ENCODE assay signal across 21 mouse cellular contexts in the genomic region with DNA sequence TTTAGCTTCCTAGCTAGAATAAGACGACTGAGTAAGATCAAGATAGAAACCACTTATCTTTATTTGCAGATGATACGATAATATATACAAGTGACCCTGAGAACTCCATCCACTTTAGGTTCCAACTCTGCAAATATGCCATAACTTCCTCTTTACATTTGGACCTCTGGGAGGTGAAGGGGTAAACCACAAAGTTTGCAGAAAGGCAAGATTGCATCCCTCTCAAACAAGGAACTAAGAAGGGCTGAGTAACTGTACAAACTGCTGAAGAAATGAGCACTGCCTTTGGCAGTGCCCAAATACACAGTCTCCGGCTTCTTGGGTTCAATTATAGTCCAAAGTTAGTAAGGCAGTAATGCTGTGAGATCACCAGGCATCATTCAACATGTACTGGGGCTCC. TPM values are rescaled to one million over a fixed set of nuclear protein-coding genes. Genes with fewer than 3 reads are reported as not detected.
DNase-seq lines count a peak whose midpoint lies in the region; ATAC-seq and TF ChIP-seq lines count a peak whose summit lies in the region.
"Had no signal": no experiment of that assay in that cellular context is flagged by ENCODE, and none has a peak within 500 bp of the region (broad histone marks: within the 10 kb centered on the region; RNA-seq: fewer than 3 reads in every experiment).

No protein-coding gene starts in this region.

- no peak for TF ChIP-seq RAD21 in MEL (IDR thresholded peaks at IDR 0.05; ENCODE audit: low read depth, low read length)

- H3K79me2 ChIP-seq in MEL (ENCODE audit: control insufficient read depth, insufficient read depth, low read length, poor library complexity): no peaks in the 10 kb centered on the region

- no peaks in the 10 kb centered on the region for H3K36me3 ChIP-seq in MEL (ENCODE audit: control insufficient read depth in 1 of 2, insufficient read depth in 2 of 2, low read length in 2 of 2)
- H3K36me3 ChIP-seq: embryonic facial prominence, embryonic 12.5 days; forebrain, embryonic 12.5 days; heart, embryonic 13.5 days; hindbrain, embryonic 12.5 days; liver, embryonic 15.5 days; midbrain, embryonic 10.5 days had no signal

- ATAC-seq in granulocyte monocyte progenitor cell, adult 5-6 weeks (replicated peaks; ENCODE audit: poor library complexity, severe bottlenecking): peak; percentile 99
- ATAC-seq in neutrophil, adult 5-6 weeks (ENCODE audit: extremely low read depth, insufficient number of reproducible peaks, low FRiP score, poor library complexity, severe bottlenecking): peak; percentile 66

- no peak for TF ChIP-seq EP300 in MEL (IDR thresholded peaks at IDR 0.05; ENCODE audit: low read depth in 1 of 2, low read length in 2 of 2)

- H3K9ac ChIP-seq in MEL (ENCODE audit: control insufficient read depth, low read depth, low read length, poor library complexity, severe bottlenecking): no peak overlapping the region
- H3K9ac ChIP-seq: embryonic facial prominence, embryonic 12.5 days; forebrain, embryonic 12.5 days; heart, embryonic 13.5 days; hindbrain, embryonic 12.5 days; liver, embryonic 15.5 days had no signal

- H3K4me3 ChIP-seq in MEL (ENCODE audit: control insufficient read depth in 1 of 2, insufficient read depth in 1 of 2, low read depth in 2 of 2, low read length in 2 of 2): no peak overlapping the region
- H3K4me3 ChIP-seq: embryonic facial prominence, embryonic 12.5 days; forebrain, embryonic 12.5 days; heart, adult 2 months; heart, embryonic 13.5 days; hindbrain, embryonic 12.5 days; liver, embryonic 15.5 days; midbrain, embryonic 10.5 days had no signal

- no peaks in the 10 kb centered on the region for H3K4me1 ChIP-seq in MEL (ENCODE audit: control insufficient read depth in 1 of 2, insufficient read depth in 2 of 2, low read length in 2 of 2)
- H3K4me1 ChIP-seq: embryonic facial prominence, embryonic 12.5 days; forebrain, embryonic 12.5 days; heart, embryonic 13.5 days; hindbrain, embryonic 12.5 days; liver, embryonic 15.5 days; midbrain, embryonic 10.5 days had no signal

- no peaks in the 10 kb centered on the region for H3K9me3 ChIP-seq in MEL (replicated peaks; ENCODE audit: insufficient read depth, low read length)
- H3K9me3 ChIP-seq: embryonic facial prominence, embryonic 12.5 days; forebrain, embryonic 12.5 days; heart, embryonic 13.5 days; hindbrain, embryonic 12.5 days; liver, embryonic 15.5 days; midbrain, embryonic 10.5 days had no signal

- no peaks in the 10 kb centered on the region; a peak in 1 of 4 replicates for H3K27me3 ChIP-seq in MEL (ENCODE audit: control insufficient read depth in 1 of 2, insufficient read depth in 2 of 2, low read length in 2 of 2)
- H3K27me3 ChIP-seq: embryonic facial prominence, embryonic 12.5 days; forebrain, embryonic 12.5 days; heart, embryonic 13.5 days; hindbrain, embryonic 12.5 days; liver, embryonic 15.5 days had no signal

- no peak for TF ChIP-seq POLR2A in MEL (IDR thresholded peaks at IDR 0.05; ENCODE audit: control insufficient read depth in 1 of 2, insufficient read depth in 1 of 2, low read depth in 1 of 2, low read length in 2 of 2, poor library complexity in 1 of 2)

- DNase-seq in 416B (ENCODE audit: low read depth) (peak; percentile 31), MEL (ENCODE audit: low read depth, low spot score) (peak; percentile 17)
- no peak for DNase-seq in adrenal gland, postnatal 14 days
- DNase-seq in spleen, postnatal 4 days (ENCODE audit: low spot score in 2 of 2): no peak
- DNase-seq in layer of hippocampus, postnatal 14 days (ENCODE audit: low spot score in 2 of 2): no peak
- DNase-seq: adrenal gland, postnatal 25 days; cerebellum, adult 11-12 months; cerebellum, postnatal 10 days; gastrocnemius, postnatal 25 days; heart, adult 2 months; heart, postnatal 14 days; kidney, adult 11 months had no signal

- H3K27ac ChIP-seq in MEL (ENCODE audit: control insufficient read depth, low read depth, low read length): no peak overlapping the region
- H3K27ac ChIP-seq: embryonic facial prominence, embryonic 12.5 days; forebrain, embryonic 12.5 days; heart, adult 2 months; heart, embryonic 13.5 days; hindbrain, embryonic 12.5 days; kidney, postnatal 0 days; liver, embryonic 15.5 days; midbrain, embryonic 10.5 days had no signal

- TF ChIP-seq CTCF in MEL (IDR thresholded peaks at IDR 0.05 in 2 of 3, conservative IDR thresholded peaks at IDR 0.05 in 1 of 3; ENCODE audit: control insufficient read depth in 1 of 3, insufficient read depth in 1 of 3, low read depth in 2 of 3, low read length in 3 of 3, poor library complexity in 1 of 3, severe bottlenecking in 1 of 3): no peak

TF ChIP-seq in MEL, 35 proteins besides CTCF, POLR2A, EP300 and RAD21:
- no peak for TF ChIP-seq MAFK (IDR thresholded peaks at IDR 0.05; ENCODE audit: borderline replicate concordance, low read depth, low read length)
- no peak for TF ChIP-seq E2F4 (IDR thresholded peaks at IDR 0.05; ENCODE audit: borderline replicate concordance, low read depth, low read length)
- no peak for TF ChIP-seq KAT2A (conservative IDR thresholded peaks at IDR 0.05; ENCODE audit: low read depth, low read length)
- no peak for TF ChIP-seq SIN3A (IDR thresholded peaks at IDR 0.05; ENCODE audit: low read length)
- no peak for TF ChIP-seq MXI1 (IDR thresholded peaks at IDR 0.05; ENCODE audit: low read depth, low read length)
- no peak for TF ChIP-seq ELF1 (IDR thresholded peaks at IDR 0.05; ENCODE audit: low read depth, low read length)
- TF ChIP-seq TBP (IDR thresholded peaks at IDR 0.05; ENCODE audit: low read depth, low read length): no peak
- no peak for TF ChIP-seq RCOR1 (IDR thresholded peaks at IDR 0.05; ENCODE audit: low read depth, low read length)
- TF ChIP-seq ZNF384 (IDR thresholded peaks at IDR 0.05; ENCODE audit: low read depth, low read length): no peak
- TF ChIP-seq CHD2 (IDR thresholded peaks at IDR 0.05; ENCODE audit: low read length): no peak
- no peak for TF ChIP-seq MYC (IDR thresholded peaks at IDR 0.05; ENCODE audit: low read depth, low read length)
- TF ChIP-seq NELFE (IDR thresholded peaks at IDR 0.05; ENCODE audit: low read depth, low read length): no peak
- TF ChIP-seq GATA1 (IDR thresholded peaks at IDR 0.05; ENCODE audit: low read depth, low read length): no peak
- TF ChIP-seq POLR2AphosphoS5 (IDR thresholded peaks at IDR 0.05; ENCODE audit: borderline replicate concordance, low read depth, low read length): no peak

RNA-seq across cellular contexts. Expression of a gene that starts 31.3 kb away (rescaled TPM):
- total RNA-seq in MEL (2012; rRNA removed): not detected in 2 replicates
- polyA plus RNA-seq in MEL (2012; ENCODE audit: insufficient read depth in 1 of 2, insufficient read length in 2 of 2, low read depth in 1 of 2, low replicate concordance in 2 of 2, missing spikeins in 1 of 2): not detected
- total RNA-seq in granulocyte monocyte progenitor cell, adult 5-6 weeks (2014; fragmentation: Nextera tagmentation): 1.5 and 2.0 TPM in 2 replicates
- total RNA-seq in granulocyte monocyte progenitor cell, adult 5-6 weeks (2017): 1.5 and 1.6 TPM in 2 replicates
- 0.70 and 1.5 TPM in 2 replicates for total RNA-seq in neutrophil, adult 5-6 weeks (2017)
- 16.2 and 19.9 TPM in 2 replicates for total RNA-seq in adrenal gland, postnatal 14 days (2021)
- 1 to 10 TPM; 5.2 to 6.5 TPM for total RNA-seq in layer of hippocampus, postnatal 14 days (2021)

RNA-seq across cellular contexts. Expression of a gene that starts 58.5 kb away (rescaled TPM):
- total RNA-seq in MEL (2012; rRNA removed): 30.4 and 35.4 TPM in 2 replicates
- 10 to 100 TPM in 1 of 2 experiments, not detected in 1; 75.7 TPM for polyA plus RNA-seq in MEL (2012; ENCODE audit: insufficient read depth in 1 of 2, insufficient read length in 2 of 2, low read depth in 1 of 2, low replicate concordance in 2 of 2, missing spikeins in 1 of 2)
- 48.1 and 71.4 TPM in 2 replicates for total RNA-seq in granulocyte monocyte progenitor cell, adult 5-6 weeks (2014; fragmentation: Nextera tagmentation)
- 22.4 and 23.7 TPM in 2 replicates for total RNA-seq in granulocyte monocyte progenitor cell, adult 5-6 weeks (2017)
- total RNA-seq in neutrophil, adult 5-6 weeks (2017): 2.6 and 4.1 TPM in 2 replicates
- 57.8 and 58.1 TPM in 2 replicates for total RNA-seq in adrenal gland, postnatal 14 days (2021)
- 10 to 100 TPM; 55.1 to 57.9 TPM for total RNA-seq in layer of hippocampus, postnatal 14 days (2021)

Comparison
In these comparisons a context has a peak if more than half of its experiments do, and no peak if none do; other contexts are left out.
1. DNase-seq: peak in 416B (single experiment) and MEL (single experiment); none in adrenal gland, postnatal 14 days (single experiment), spleen, postnatal 4 days (0 of 2) and layer of hippocampus, postnatal 14 days (0 of 2).